Mouse (Mus musculus) lung, adult 2 months (tissue): ENCODE measurements around the gene Golga7b. TPM values are rescaled to one million over a fixed set of nuclear protein-coding genes. Genes with fewer than 3 reads are reported as not detected.

ENCODE experiments used
- DNase-seq: peaks from one replicate; pipeline ENCODE4 v3.0.0; 2022
- H3K4me1 ChIP-seq: fragments of 200-500 bp; 2 replicates; pipeline ENCODE4 v1.6.1; 2011; ENCODE audit warnings: low read length; ENCODE audit not compliant: control insufficient read depth, insufficient read depth
- H3K4me3 ChIP-seq: fragments of 200-500 bp; replicated peaks from 2 replicates; pipeline ENCODE3; 2011; ENCODE audit warnings: low read depth, mild to moderate bottlenecking, control low read depth, low read length; ENCODE audit errors: extremely low read depth
- CTCF ChIP-seq: fragments of 200-500 bp; IDR thresholded peaks from 2 replicates; pipeline ENCODE4 v1.5.1; 2011; ENCODE audit warnings: mild to moderate bottlenecking, low read length, control low read depth; ENCODE audit not compliant: insufficient read depth
- POLR2A ChIP-seq: fragments of 200-500 bp; IDR thresholded peaks from 2 replicates; pipeline ENCODE4 v1.6.1; 2011; ENCODE audit warnings: low read depth, mild to moderate bottlenecking, control low read depth, low read length, borderline replicate concordance; ENCODE audit errors: extremely low read depth
- WGBS: fragments of 180-500 bp; shearing (Covaris S2); methylation state at CpG from one replicate; pipeline ENCODE4 v1.1.7; 2018; 5-methylcytosine and 5-hydroxymethylcytosine counted together
- polyA plus RNA-seq: library from polyadenylated mRNA; depleted of rRNA; stranded (reverse); fragments of >200 nt; gene quantifications from 2 replicates; pipeline ENCODE4 v1.2.3, GENCODE M21; 2012; rRNA removed

Golga7b gene
- polyA plus RNA-seq, result 0.08 and 0.30 TPM in 2 replicates

DNA sequence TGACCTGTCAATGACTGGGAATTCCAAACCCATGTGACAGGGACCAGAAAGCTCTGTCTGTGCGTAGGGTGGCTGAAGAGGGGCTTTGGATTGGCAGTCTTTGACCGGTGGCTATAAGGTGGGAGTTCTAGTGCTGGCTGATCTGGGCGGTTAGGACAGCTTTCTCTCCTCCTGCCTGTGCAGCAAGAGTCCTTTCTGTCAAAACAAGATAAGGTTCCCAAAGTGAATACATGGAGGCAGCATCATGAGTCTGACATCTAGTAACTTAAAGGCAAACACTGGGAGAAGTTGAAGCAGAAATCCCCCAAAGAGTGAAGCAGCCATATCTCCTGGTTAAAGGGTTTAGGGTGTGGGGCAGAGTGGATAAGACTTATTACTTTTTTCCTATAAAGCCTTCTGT lies at the start of gene Golga7b:
Golga7b (plus strand) TSS at position 56 of the 400 bp plus-strand sequence.
- no peak for DNase-seq
- no peak within 1 kb of the TSS for H3K4me3 ChIP-seq
- 70% methylated on average over 3 of the region's 3 CpGs for WGBS
- TF ChIP-seq POLR2A (no peak), CTCF (no peak)
- H3K4me1 ChIP-seq, result no peaks in the 10 kb centered on the region

DNA sequence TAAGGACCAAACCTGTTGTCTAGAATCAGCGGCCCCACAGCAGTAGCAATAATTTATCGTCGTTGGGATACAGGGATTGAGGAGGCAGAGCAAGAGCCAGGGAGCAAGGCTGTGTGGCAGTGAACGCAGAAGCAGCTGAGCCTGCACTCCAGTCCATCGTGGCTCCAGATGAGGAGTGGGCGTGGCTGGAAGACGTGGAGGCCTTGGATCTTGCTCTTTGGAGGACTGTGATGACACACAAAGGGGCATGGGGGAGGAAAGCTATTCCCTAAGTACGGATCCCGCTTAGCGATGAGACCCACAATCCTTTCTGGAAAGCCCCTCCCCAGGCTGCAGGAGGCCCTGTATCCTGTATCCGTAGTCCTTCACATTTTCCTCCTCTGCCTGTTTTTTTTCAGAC lies 49.3 kb upstream of the Golga7b start:
- DNase-seq, result no peak
- no peak overlapping the region for H3K4me3 ChIP-seq
- TF ChIP-seq CTCF (no peak), POLR2A (no peak)
- H3K4me1 ChIP-seq, result peaks cover 5% of the 10 kb centered on the region; the same call in 1 of the 2 replicates
- WGBS, result 49% methylated on average over 11 of the region's 11 CpGs

DNA sequence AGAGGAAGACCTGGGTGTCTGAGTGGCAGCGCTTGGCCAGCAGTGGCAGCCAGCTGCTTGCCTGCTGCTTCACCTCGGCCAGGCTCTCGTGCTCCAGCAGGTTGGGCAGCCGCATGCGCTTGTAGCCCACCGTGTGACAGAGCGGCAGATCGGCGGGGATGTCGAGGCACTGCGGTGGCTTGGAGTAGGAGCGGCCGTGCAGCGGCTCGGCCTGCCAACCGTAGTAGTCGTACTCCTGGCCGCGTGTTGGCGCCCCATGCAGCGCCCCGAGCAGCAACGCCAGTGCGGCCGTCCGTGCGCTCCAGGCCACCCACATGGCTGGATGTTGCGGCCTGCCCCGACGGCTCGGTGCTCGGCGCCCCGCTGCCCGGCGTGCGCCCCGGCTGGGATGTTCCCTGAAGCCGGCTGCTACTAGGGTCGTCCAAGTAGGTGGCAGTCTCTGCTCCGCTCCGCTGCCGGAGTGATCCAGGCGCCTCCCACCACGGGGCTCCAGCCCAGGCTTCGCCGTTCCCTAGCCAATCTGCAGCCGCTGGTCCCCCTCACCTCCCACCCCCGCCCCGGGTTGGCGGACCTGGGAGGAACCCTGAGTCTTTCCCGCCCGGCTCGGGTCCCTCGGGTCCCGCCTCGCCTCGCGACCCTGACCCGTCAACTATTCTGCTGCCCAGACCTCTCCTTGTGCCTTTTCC lies 45.5 kb upstream of the Golga7b start, which contains the start of gene Sfrp5:
Sfrp5 (minus strand) TSS at position 557 of the 686 bp plus-strand sequence.
- Histone ChIP-seq H3K4me3 (no peak within 1 kb of the TSS), H3K4me1 (peaks cover 2% of the 10 kb centered on the region; the same call in 1 of the 2 replicates)
- no peak for DNase-seq
- 2% methylated on average over 60 of the region's 60 CpGs for WGBS
- TF ChIP-seq POLR2A (no peak), CTCF (no peak)

DNA sequence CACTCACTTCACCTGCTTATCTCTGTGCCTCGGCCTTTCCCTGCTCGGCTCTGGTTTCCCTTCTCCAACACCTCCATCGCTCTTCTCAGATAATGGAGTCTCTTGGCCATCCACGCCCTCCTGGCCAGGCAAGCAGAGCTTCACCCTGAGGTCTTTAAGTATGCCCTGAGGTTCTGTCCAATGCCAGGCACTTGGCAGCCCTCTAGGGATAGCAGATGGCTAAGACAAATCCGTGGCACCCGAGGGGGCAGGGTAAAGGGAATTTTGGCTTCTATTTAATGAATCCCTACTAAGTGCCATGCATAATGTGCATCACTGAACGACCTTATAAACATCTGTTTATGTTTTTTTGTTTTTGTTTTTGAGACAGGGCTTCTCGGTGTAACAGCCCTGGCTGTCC lies 44.9 kb upstream of the Golga7b start:
- Histone ChIP-seq H3K4me1 (no peaks in the 10 kb centered on the region), H3K4me3 (no peak overlapping the region)
- no peak for TF ChIP-seq POLR2A
- no peak for TF ChIP-seq CTCF
- WGBS, result 36% methylated on average over 8 of the region's 8 CpGs
- DNase-seq, result no peak

DNA sequence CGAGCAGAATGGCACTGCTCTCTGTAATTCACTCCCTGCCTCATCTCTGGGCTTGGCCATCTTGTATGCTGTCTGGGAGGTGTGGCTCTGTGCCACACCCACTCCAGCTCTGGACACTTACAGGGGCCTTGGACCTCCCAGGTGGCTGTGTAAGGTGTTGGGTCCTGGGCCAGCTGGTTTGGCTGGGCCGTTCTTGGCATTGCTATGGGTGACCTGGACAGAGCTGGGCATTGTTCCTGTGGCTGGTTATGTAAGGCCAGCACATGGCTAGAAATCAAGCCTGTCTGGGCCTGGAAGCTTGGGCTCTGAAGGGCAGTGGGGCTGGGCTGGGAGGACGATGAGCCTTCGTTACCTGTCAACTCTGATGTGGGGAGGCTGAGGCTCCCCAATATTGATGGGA lies 43.1 kb upstream of the Golga7b start:
- TF ChIP-seq CTCF, result no peak
- TF ChIP-seq POLR2A, result no peak
- 69% methylated on average over 4 of the region's 4 CpGs for WGBS
- Histone ChIP-seq H3K4me3 (no peak overlapping the region), H3K4me1 (no peaks in the 10 kb centered on the region)
- no peak for DNase-seq

DNA sequence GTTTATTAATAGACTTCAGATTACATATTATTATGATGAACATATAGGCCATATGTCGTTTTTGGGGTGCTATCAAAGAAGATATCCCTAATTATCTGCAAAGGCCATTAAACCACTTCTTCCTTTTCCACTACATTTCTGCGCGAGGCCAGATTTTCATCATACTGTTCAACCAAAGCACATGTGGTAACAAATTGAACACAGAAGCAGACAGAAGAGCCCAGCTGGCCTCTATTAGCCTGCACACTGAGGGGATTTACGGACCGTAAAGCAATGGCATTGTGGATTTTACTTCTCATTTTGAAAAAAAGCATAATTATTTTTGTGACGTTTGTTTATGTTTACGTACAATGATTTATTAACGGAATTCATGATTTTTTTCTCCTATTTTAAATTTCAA lies 42.2 kb upstream of the Golga7b start:
- TF ChIP-seq POLR2A (no peak), CTCF (no peak)
- WGBS, result 78% methylated on average over 8 of the region's 8 CpGs
- no peaks in the 10 kb centered on the region for H3K4me1 ChIP-seq
- DNase-seq, result no peak
- no peak overlapping the region for H3K4me3 ChIP-seq

DNA sequence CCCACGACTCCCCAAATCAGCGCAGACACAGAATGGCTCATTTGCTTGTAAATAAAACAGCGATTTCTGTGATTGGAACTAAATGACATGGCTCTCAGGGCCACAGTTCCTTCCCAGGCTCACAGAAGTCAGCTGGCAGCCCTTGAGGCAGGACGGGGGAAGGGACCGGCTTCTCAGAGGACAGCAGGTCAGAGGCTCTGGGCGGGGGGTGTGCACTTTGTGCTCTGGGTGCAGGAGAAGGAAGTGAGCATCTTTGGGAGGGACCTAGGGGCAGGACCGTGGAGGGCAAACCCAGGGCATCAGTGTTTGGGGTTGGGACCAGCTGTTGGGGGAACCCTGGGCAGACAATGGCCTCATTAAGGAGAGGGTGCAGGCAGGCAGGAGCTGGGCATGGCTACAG lies 37.9 kb upstream of the Golga7b start:
- H3K4me1 ChIP-seq, result no peaks in the 10 kb centered on the region
- TF ChIP-seq POLR2A (no peak), CTCF (no peak)
- WGBS, result 53% methylated on average over 7 of the region's 7 CpGs

DNA sequence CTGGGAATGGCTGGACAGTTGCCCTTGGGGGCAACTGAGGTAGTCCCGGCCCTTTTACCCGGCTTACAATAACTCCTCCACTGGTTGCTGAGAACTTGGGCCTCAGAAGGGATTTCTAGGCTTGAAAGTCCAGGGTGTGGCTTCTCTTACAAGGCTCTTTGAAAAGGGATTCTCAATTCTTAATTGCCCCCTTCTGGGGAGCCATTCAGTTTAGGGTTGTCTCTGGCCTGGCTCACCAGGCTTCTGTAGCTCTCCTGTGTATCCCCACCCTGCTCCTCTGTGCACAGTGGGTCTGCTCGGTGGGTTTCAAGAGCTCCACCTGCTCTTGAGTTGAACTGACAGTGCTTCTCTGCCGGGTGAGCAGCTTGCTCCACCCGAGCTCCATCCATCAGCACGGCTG lies 37.4 kb upstream of the Golga7b start:
- H3K4me3 ChIP-seq, result no peak overlapping the region
- TF ChIP-seq CTCF (no peak), POLR2A (no peak)
- H3K4me1 ChIP-seq, result no peaks in the 10 kb centered on the region
- no peak for DNase-seq
- 51% methylated on average over 6 of the region's 6 CpGs for WGBS

More for the DNA sequence above, 37.9 kb upstream of the Golga7b start:
- H3K4me3 ChIP-seq, result no peak overlapping the region
- DNase-seq, result no peak

DNA sequence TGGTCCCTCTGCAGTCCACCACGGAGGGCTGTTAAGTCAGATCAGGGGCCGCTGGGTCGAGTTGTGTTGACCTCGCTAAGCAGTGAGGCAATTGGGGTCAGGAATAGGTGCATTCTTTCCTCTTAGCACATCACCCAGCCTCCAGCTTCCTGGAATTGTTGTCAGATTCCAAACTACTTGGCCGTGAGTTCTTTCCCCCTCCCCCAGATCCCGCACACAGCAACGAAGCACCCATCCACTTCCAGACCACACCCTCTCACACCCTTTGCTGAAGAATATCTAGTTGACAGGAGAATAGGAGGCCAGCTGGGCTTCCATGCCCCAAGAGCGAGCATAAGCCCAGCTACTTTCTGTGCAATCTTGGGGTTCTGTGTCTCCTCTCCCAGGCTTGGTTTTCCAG lies 35.4 kb upstream of the Golga7b start:
- 15% methylated on average over 8 of the region's 8 CpGs for WGBS

DNA sequence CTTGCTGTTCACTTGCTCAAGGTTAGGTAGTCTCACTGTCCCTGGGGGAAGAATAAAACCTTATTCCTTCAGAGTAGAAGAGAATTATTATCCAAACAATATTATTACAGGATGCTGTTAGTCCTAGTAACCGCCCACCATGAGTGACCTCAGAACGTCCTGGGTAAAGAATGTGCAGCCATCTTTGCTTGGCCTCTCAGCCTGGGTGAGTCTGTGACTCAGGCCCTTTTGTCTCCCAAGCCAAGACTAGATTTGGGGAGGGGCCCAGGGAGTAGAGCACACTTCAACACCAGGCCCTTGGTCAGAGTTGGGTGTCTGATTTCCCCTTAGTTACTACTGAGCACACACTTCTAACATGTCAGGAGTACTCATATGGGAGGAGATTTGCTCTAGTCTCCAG lies 32.8 kb upstream of the Golga7b start:
- no peak for DNase-seq
- 66% methylated on average over 2 of the region's 2 CpGs for WGBS
- no peak for TF ChIP-seq CTCF
- Histone ChIP-seq H3K4me1 (no peaks in the 10 kb centered on the region), H3K4me3 (no peak overlapping the region)

More for the DNA sequence above, 35.4 kb upstream of the Golga7b start:
- Histone ChIP-seq H3K4me3 (no peak overlapping the region), H3K4me1 (no peaks in the 10 kb centered on the region)
- TF ChIP-seq CTCF, result no peak
- no peak for TF ChIP-seq POLR2A
- no peak for DNase-seq
